Mouse (Mus musculus): Measurements from ENCODE around the gene Myo7a. TPM values are rescaled to one million over a fixed set of nuclear protein-coding genes. Genes with fewer than 3 reads are reported as not detected.

Gene Myo7a
- polyA plus RNA-seq, 1 experiment: 21.0 TPM

GRCm38 (mm10) chr7:98104481-98105435 is 14.6 kb downstream of the Myo7a start:
- no peak for DNase-seq (ENCODE audit: extremely low spot score in 1 of 2, low spot score in 1 of 2)

- no peak for DNase-seq (ENCODE audit: extremely low spot score in 1 of 2, low spot score in 1 of 2)
These were observed 15.4 kb downstream of the Myo7a start for GRCm38 (mm10) chr7:98103942-98104292.

GRCm38 (mm10) chr7:98103002-98103941 is 16.1 kb downstream of the Myo7a start:
- peak; percentile 43 to 94 for DNase-seq (ENCODE audit: extremely low spot score in 1 of 2, low spot score in 1 of 2)

- DNase-seq (ENCODE audit: extremely low spot score in 1 of 2, low spot score in 1 of 2): no peak
These were observed 16.8 kb downstream of the Myo7a start for GRCm38 (mm10) chr7:98102488-98102887.

- DNase-seq (ENCODE audit: extremely low spot score in 1 of 2, low spot score in 1 of 2): no peak
These were observed 21.8 kb downstream of the Myo7a start for GRCm38 (mm10) chr7:98097557-98097956.

GRCm38 (mm10) chr7:98095852-98096251 is 23.5 kb downstream of the Myo7a start:
- DNase-seq (ENCODE audit: extremely low spot score in 1 of 2, low spot score in 1 of 2): no peak

- DNase-seq (ENCODE audit: extremely low spot score in 1 of 2, low spot score in 1 of 2): no peak
These were observed 33.0 kb downstream of the Myo7a start for GRCm38 (mm10) chr7:98086346-98086745.

- DNase-seq (ENCODE audit: extremely low spot score in 1 of 2, low spot score in 1 of 2): no peak
These were observed 34.0 kb downstream of the Myo7a start for GRCm38 (mm10) chr7:98085314-98085713.

GRCm38 (mm10) chr7:98084541-98085293 is 34.6 kb downstream of the Myo7a start:
- DNase-seq (ENCODE audit: extremely low spot score in 1 of 2, low spot score in 1 of 2): no peak

GRCm38 (mm10) chr7:98082376-98082775 is 36.9 kb downstream of the Myo7a start:
- DNase-seq (ENCODE audit: extremely low spot score in 1 of 2, low spot score in 1 of 2): no peak

GRCm38 (mm10) chr7:98077453-98077852 is 41.9 kb downstream of the Myo7a start:
- no peak for DNase-seq (ENCODE audit: extremely low spot score in 1 of 2, low spot score in 1 of 2)

- peak; percentile 8 to 87 for DNase-seq (ENCODE audit: extremely low spot score in 1 of 2, low spot score in 1 of 2)
These were observed 47.7 kb downstream of the Myo7a start for GRCm38 (mm10) chr7:98071620-98072019.

GRCm38 (mm10) chr7:98066229-98066628 is 53.1 kb downstream of the Myo7a start:
- no peak for DNase-seq (ENCODE audit: extremely low spot score in 1 of 2, low spot score in 1 of 2)

- DNase-seq (ENCODE audit: extremely low spot score in 1 of 2, low spot score in 1 of 2): no peak
These were observed 64.4 kb downstream of the Myo7a start for GRCm38 (mm10) chr7:98054942-98055341.

- no peak for DNase-seq (ENCODE audit: extremely low spot score in 1 of 2, low spot score in 1 of 2)
These were observed 64.9 kb downstream of the Myo7a start for GRCm38 (mm10) chr7:98054461-98054860.

GRCm38 (mm10) chr7:98051980-98052379 is 67.3 kb downstream of the Myo7a start:
- peak in 1 of 2 experiments; percentile 38 for DNase-seq (ENCODE audit: extremely low spot score in 1 of 2, low spot score in 1 of 2)

GRCm38 (mm10) chr7:98048101-98048824 is 71.1 kb downstream of the Myo7a start:
- DNase-seq (ENCODE audit: extremely low spot score in 1 of 2, low spot score in 1 of 2): no peak

GRCm38 (mm10) chr7:98002617-98003016 is 116.7 kb downstream of the Myo7a start:
- no peak for DNase-seq (ENCODE audit: extremely low spot score in 1 of 2, low spot score in 1 of 2)

All from frontal cortex, adult 2 months (tissue).